Mouse (Mus musculus) heart, embryonic 14.5 days (tissue): ENCODE results near the gene Bcl9l. TPM values are rescaled to one million over a fixed set of nuclear protein-coding genes. Genes with fewer than 3 reads are reported as not detected.

ENCODE experiments used
- ATAC-seq: fragments of 200-750 bp; cut with Nextera tagmentation; 2 replicates; pipeline ENCODE4 v1.8.0; 2017; ENCODE audit warnings: low read depth, moderate TSS enrichment; ENCODE audit not compliant: insufficient number of reproducible peaks, insufficient read depth, low FRiP score
- H3K27ac ChIP-seq, 2 experiments: fragments of 200-500 bp in 1 of 2; fragments of 300-500 bp in 1 of 2; sonication (generic) in 1 of 2; replicated peaks in 1 of 2; 2 replicates each; pipeline ENCODE4 v1.5.1; 2012 to 2014; ENCODE audit warnings: low read depth in 2 of 2, low read length in 2 of 2, control low read depth in 1 of 2, mild to moderate bottlenecking in 1 of 2, mixed read lengths in 1 of 2; ENCODE audit not compliant: control insufficient read depth in 1 of 2, insufficient read depth in 1 of 2
- H3K27me3 ChIP-seq: fragments of 300-500 bp; sonication (generic); 2 replicates; pipeline ENCODE4 v1.6.1; 2014; ENCODE audit warnings: mild to moderate bottlenecking, low read length, control low read depth; ENCODE audit not compliant: control insufficient read depth, insufficient read depth
- H3K36me3 ChIP-seq: fragments of 300-500 bp; sonication (generic); 2 replicates; pipeline ENCODE4 v1.6.1; 2014; ENCODE audit warnings: mild to moderate bottlenecking, control low read depth, low read length, mixed read lengths; ENCODE audit not compliant: control insufficient read depth, insufficient read depth
- H3K4me1 ChIP-seq, 2 experiments: fragments of 200-500 bp in 1 of 2; fragments of 300-500 bp in 1 of 2; sonication (generic) in 1 of 2; 2 replicates each; pipeline ENCODE4 v1.6.1; 2012 to 2014; ENCODE audit warnings: low read length in 2 of 2, control low read depth in 1 of 2, mixed read lengths in 1 of 2; ENCODE audit not compliant: control insufficient read depth in 2 of 2, insufficient read depth in 2 of 2
- H3K4me2 ChIP-seq: fragments of 300-500 bp; sonication (generic); 2 replicates; pipeline ENCODE4 v1.6.1; 2014; ENCODE audit warnings: mild to moderate bottlenecking, low read length
- H3K4me3 ChIP-seq, 2 experiments: fragments of 200-500 bp in 1 of 2; fragments of 300-500 bp in 1 of 2; sonication (generic) in 1 of 2; 2 replicates each; pipeline ENCODE4 v1.5.1; 2012 to 2014; ENCODE audit warnings: low read length in 2 of 2, mild to moderate bottlenecking in 2 of 2, control low read depth in 1 of 2, low read depth in 1 of 2, moderate library complexity in 1 of 2; ENCODE audit not compliant: control insufficient read depth in 1 of 2, insufficient read depth in 1 of 2
- H3K9ac ChIP-seq: fragments of 300-500 bp; sonication (generic); 2 replicates; pipeline ENCODE4 v1.6.1; 2014; ENCODE audit warnings: mild to moderate bottlenecking, low read length
- H3K9me3 ChIP-seq: fragments of 300-500 bp; sonication (generic); 2 replicates; pipeline ENCODE4 v1.6.1; 2016; ENCODE audit warnings: low read length, control low read depth; ENCODE audit not compliant: control insufficient read depth
- WGBS: fragments of 180-500 bp; shearing (Covaris S2); extraction: QIAGEN DNeasy Blood & Tissue Kit; methylation state at CpG from one replicate; pipeline ENCODE4 v1.1.7; 2014; 5-methylcytosine and 5-hydroxymethylcytosine counted together
- polyA plus RNA-seq: library from polyadenylated mRNA; unstranded; fragments of >200 nt; fragmentation: Nextera tagmentation; extraction: Ambion mirVana; gene quantifications from 2 replicates; pipeline ENCODE4 v1.2.1, GENCODE M21; 2014

The Bcl9l gene
- polyA plus RNA-seq, 1 experiment from 2014 or later = 12.5 TPM

DNA sequence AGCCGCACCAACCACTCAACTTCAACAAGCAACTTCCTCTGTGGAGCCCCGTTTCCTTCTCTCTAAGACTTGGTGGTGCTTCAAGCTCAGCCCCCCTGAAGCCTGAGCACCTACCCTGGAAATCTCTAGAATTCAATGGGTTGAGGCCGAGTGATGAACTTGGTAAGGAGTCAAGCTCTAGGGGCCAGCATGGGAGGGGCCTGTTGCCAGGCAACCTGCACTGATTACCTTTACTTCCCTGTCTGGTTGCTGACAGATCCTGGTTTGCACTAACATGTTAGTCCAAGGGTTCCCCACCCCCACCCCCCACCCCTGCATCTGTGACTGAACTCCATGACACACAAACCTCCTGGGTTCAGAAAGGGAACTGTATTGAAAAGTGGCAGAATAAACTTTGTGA lies 62.4 kb downstream of the Bcl9l start:
- no peaks in the 10 kb centered on the region for H3K27me3 ChIP-seq
- 64% methylated on average over 3 of the region's 3 CpGs for WGBS
- H3K4me2 ChIP-seq = no peak overlapping the region
- H3K9ac ChIP-seq = no peak overlapping the region
- H3K9me3 ChIP-seq = no peaks in the 10 kb centered on the region
- H3K36me3 ChIP-seq = no peaks in the 10 kb centered on the region
- H3K27ac ChIP-seq = no peak overlapping the region
- no peak for ATAC-seq
- H3K4me1 ChIP-seq = no peaks in the 10 kb centered on the region
- no peak overlapping the region for H3K4me3 ChIP-seq

GRCm38 (mm10) chr9:44548412-44549152 lies 66.0 kb downstream of the Bcl9l start:
- no peaks in the 10 kb centered on the region for H3K36me3 ChIP-seq
- H3K27ac ChIP-seq = no peak overlapping the region
- no peak overlapping the region for H3K9ac ChIP-seq
- H3K4me2 ChIP-seq = no peak overlapping the region
- no peak overlapping the region for H3K4me3 ChIP-seq
- no peaks in the 10 kb centered on the region for H3K9me3 ChIP-seq
- no peaks in the 10 kb centered on the region; a peak in 1 of 4 replicates for H3K4me1 ChIP-seq
- WGBS = 90% methylated on average over 8 of the region's 8 CpGs
- no peak for ATAC-seq
- H3K27me3 ChIP-seq = no peaks in the 10 kb centered on the region

DNA sequence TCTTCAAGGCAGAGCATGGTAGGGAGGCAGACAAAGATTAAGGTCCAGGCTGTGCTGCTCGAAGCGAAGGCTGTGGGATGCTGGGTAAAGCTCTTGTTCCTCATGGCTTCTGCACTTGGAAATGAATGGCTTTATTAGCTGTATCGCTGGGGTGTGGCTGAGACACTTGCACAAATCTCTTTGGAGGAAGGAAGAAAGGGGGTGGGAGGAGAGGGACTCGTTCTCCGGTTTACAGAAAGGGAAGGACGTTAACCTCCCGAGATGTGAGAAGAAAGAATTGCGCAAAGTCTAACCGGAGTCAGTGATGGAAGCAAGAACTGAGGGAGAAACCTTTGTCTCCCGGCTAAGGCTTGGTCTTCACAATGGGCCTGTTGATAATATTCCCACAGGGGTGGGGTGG lies 68.5 kb downstream of the Bcl9l start:
- no peaks in the 10 kb centered on the region for H3K9me3 ChIP-seq
- no peak overlapping the region for H3K4me2 ChIP-seq
- H3K27ac ChIP-seq = no peak overlapping the region
- WGBS = 87% methylated on average over 10 of the region's 10 CpGs
- no peak overlapping the region for H3K4me3 ChIP-seq
- H3K27me3 ChIP-seq = no peaks in the 10 kb centered on the region
- no peaks in the 10 kb centered on the region; a peak in 1 of 4 replicates for H3K4me1 ChIP-seq
- no peak overlapping the region for H3K9ac ChIP-seq
- no peaks in the 10 kb centered on the region for H3K36me3 ChIP-seq
- ATAC-seq = no peak

GRCm38 (mm10) chr9:44552161-44552560 lies 69.5 kb downstream of the Bcl9l start:
- Histone ChIP-seq H3K27ac (no peak overlapping the region), H3K4me1 (no peaks in the 10 kb centered on the region; a peak in 1 of 4 replicates), H3K36me3 (no peaks in the 10 kb centered on the region), H3K4me3 (no peak overlapping the region), H3K9ac (no peak overlapping the region), H3K27me3 (no peaks in the 10 kb centered on the region), H3K9me3 (no peaks in the 10 kb centered on the region), H3K4me2 (no peak overlapping the region)
- ATAC-seq = no peak
- WGBS = 63% methylated on average over 8 of the region's 8 CpGs

Other genes with a start within 250 kb of the Bcl9l start
- gene Cbl, start 248.8 kb upstream of the Bcl9l start, polyA plus RNA-seq = 12.7 and 13.7 TPM in 2 replicates
- gene Ccdc153, start 242.1 kb upstream of the Bcl9l start, polyA plus RNA-seq = not detected in 2 replicates
- not detected in 2 replicates for gene Pdzd3, start 231.4 kb upstream of the Bcl9l start, polyA plus RNA-seq
- gene Nlrx1, start 214.2 kb upstream of the Bcl9l start, polyA plus RNA-seq = 7.0 and 7.3 TPM in 2 replicates
- gene Abcg4, start 194.2 kb upstream of the Bcl9l start, polyA plus RNA-seq = 1.3 and 2.7 TPM in 2 replicates
- 10.5 and 12.1 TPM in 2 replicates for gene Hinfp, start 177.2 kb upstream of the Bcl9l start, polyA plus RNA-seq
- 5.4 and 7.7 TPM in 2 replicates for gene C2cd2l, start 162.5 kb upstream of the Bcl9l start, polyA plus RNA-seq
- gene Dpagt1, start 156.8 kb upstream of the Bcl9l start, polyA plus RNA-seq = 34.7 and 37.8 TPM in 2 replicates
- 153 and 167 TPM in 2 replicates for gene H2afx, start 148.1 kb upstream of the Bcl9l start, polyA plus RNA-seq
- 110 and 112 TPM in 2 replicates for gene Hmbs, start 138.6 kb upstream of the Bcl9l start, polyA plus RNA-seq
- 17.8 and 21.4 TPM in 2 replicates for gene Vps11, start 121.2 kb upstream of the Bcl9l start, polyA plus RNA-seq
- gene Hyou1, start 103.3 kb upstream of the Bcl9l start, polyA plus RNA-seq = 12.7 and 12.9 TPM in 2 replicates
- 32.0 and 35.7 TPM in 2 replicates for gene Slc37a4, start 86.0 kb upstream of the Bcl9l start, polyA plus RNA-seq
- gene Rps25, start 75.7 kb upstream of the Bcl9l start, polyA plus RNA-seq = 1,406 and 1,617 TPM in 2 replicates
- 74.0 and 85.4 TPM in 2 replicates for gene Trappc4, start 75.2 kb upstream of the Bcl9l start, polyA plus RNA-seq
- 19.5 and 20.9 TPM in 2 replicates for gene Ccdc84, start 64.3 kb upstream of the Bcl9l start, polyA plus RNA-seq
- not detected in 2 replicates for gene Foxr1, start 41.7 kb upstream of the Bcl9l start, polyA plus RNA-seq
- gene Upk2, start 27.8 kb upstream of the Bcl9l start, polyA plus RNA-seq = not detected in 2 replicates
- not detected in 2 replicates for gene Cxcr5, start 79.1 kb downstream of the Bcl9l start, polyA plus RNA-seq
- 12.9 and 14.9 TPM in 2 replicates for gene Ddx6, start 122.1 kb downstream of the Bcl9l start, polyA plus RNA-seq
- not detected in 2 replicates for gene Treh, start 190.4 kb downstream of the Bcl9l start, polyA plus RNA-seq